Mouse (Mus musculus) small intestine, adult 2 months (tissue): ENCODE measurements at regions not wholly inside any gene's neighbourhood (a gene's known extent, or its start where the extent isn't known, plus 50 kb on each side); places are given as distances from the start of the nearest gene placed in this dataset.

Experiments used
- H3K27ac ChIP-seq: fragments of 200-500 bp; 2 replicates; pipeline ENCODE4 v1.5.1; 2012; ENCODE audit warnings: low read depth, low read length, control low read depth, inconsistent platforms; ENCODE audit not compliant: insufficient read depth
- H3K27me3 ChIP-seq: fragments of 200-500 bp; 2 replicates; pipeline ENCODE4 v1.6.1; 2012; ENCODE audit warnings: mild to moderate bottlenecking, moderate library complexity, low read length, inconsistent platforms; ENCODE audit not compliant: control insufficient read depth, insufficient read depth
- H3K36me3 ChIP-seq: fragments of 200-500 bp; 2 replicates; pipeline ENCODE4 v1.6.1; 2012; ENCODE audit warnings: mild to moderate bottlenecking, low read length, control low read depth, inconsistent platforms; ENCODE audit not compliant: control insufficient read depth, insufficient read depth
- H3K4me1 ChIP-seq: fragments of 200-500 bp; 2 replicates; pipeline ENCODE4 v1.6.1; 2012; ENCODE audit warnings: low read length, inconsistent platforms, mixed read lengths; ENCODE audit not compliant: control insufficient read depth, insufficient read depth, insufficient read length
- H3K4me3 ChIP-seq: fragments of 200-500 bp; 2 replicates; pipeline ENCODE4 v1.5.1; 2012; ENCODE audit warnings: low read depth, mild to moderate bottlenecking, control low read depth, inconsistent platforms, low read length, moderate library complexity
- CTCF ChIP-seq: fragments of 200-500 bp; IDR thresholded peaks from 2 replicates; pipeline ENCODE4 v1.5.1; 2012; ENCODE audit warnings: low read depth, mild to moderate bottlenecking, control low read depth, inconsistent platforms, low read length, moderate library complexity, mixed read lengths; ENCODE audit not compliant: insufficient replicate concordance, insufficient read length; ENCODE audit errors: extremely low read depth
- POLR2A ChIP-seq: fragments of 200-500 bp; IDR thresholded peaks from 2 replicates; pipeline ENCODE4 v1.6.1; 2012; ENCODE audit warnings: low read depth, mild to moderate bottlenecking, control low read depth, inconsistent platforms, low read length, moderate library complexity
- WGBS: fragments of 180-500 bp; shearing (Covaris S2); methylation state at CpG from one replicate; pipeline ENCODE4 v1.1.7; 2018; 5-methylcytosine and 5-hydroxymethylcytosine counted together

DNA sequence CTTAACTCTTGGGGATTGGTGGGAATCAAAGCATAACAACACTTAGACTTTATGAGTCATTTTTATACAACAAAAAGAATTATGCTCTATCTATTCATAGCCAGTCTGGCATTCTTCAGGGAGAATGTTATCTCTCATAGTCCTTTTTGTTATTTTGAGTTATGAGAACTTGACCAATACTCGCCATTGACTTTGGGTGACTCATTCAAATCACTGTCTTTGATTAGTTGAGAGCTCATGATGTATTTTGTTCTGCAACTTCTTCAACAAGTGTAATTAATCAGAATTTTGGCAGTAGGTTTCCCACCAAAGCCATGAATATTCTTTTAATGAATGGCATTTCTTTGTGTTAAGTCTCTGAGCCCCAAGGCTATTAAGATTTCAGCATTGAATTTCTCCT lies 139.6 kb downstream of the Ahr start:
- Histone ChIP-seq H3K4me1 (no peaks in the 10 kb centered on the region), H3K27ac (no peak overlapping the region), H3K4me3 (no peak overlapping the region), H3K36me3 (no peaks in the 10 kb centered on the region), H3K27me3 (no peaks in the 10 kb centered on the region)
- 77% methylated on average over 1 of the region's 1 CpGs for WGBS
- no peak for TF ChIP-seq CTCF
- no peak for TF ChIP-seq POLR2A

DNA sequence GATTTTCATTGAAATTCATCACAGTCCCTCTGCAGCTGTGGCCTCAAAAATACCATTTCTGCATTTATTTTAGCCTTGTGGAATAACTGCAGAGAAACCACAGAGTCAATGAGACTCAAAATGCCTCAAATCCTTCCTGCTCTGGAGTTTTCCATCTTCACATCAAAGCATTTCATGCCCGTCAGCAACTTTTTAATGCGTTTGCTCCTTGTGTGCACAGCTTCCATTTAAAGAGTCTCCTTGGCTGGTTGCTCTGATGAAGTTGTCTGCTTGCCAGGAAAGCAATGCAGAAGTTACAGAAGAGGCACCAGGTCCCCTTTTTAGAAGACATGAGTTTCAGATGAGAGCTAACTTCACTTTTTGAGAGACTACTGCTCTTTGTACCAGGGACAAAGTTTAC lies 142.7 kb downstream of the Ahr start:
- no peak overlapping the region for H3K4me3 ChIP-seq
- no peak overlapping the region for H3K27ac ChIP-seq
- H3K27me3 ChIP-seq, result no peaks in the 10 kb centered on the region
- WGBS, result 65% methylated on average over 2 of the region's 2 CpGs
- H3K36me3 ChIP-seq, result no peaks in the 10 kb centered on the region
- TF ChIP-seq CTCF (no peak), POLR2A (no peak)
- H3K4me1 ChIP-seq, result no peaks in the 10 kb centered on the region

GRCm38 (mm10) chr12:35390266-35390665 lies 144.6 kb downstream of the Ahr start:
- no peaks in the 10 kb centered on the region for H3K36me3 ChIP-seq
- H3K27ac ChIP-seq, result no peak overlapping the region
- no peak overlapping the region for H3K4me3 ChIP-seq
- WGBS, result 37% methylated on average over 1 of the region's 1 CpGs
- no peaks in the 10 kb centered on the region for H3K27me3 ChIP-seq
- H3K4me1 ChIP-seq, result no peaks in the 10 kb centered on the region
- no peak for TF ChIP-seq CTCF
- TF ChIP-seq POLR2A, result no peak

DNA sequence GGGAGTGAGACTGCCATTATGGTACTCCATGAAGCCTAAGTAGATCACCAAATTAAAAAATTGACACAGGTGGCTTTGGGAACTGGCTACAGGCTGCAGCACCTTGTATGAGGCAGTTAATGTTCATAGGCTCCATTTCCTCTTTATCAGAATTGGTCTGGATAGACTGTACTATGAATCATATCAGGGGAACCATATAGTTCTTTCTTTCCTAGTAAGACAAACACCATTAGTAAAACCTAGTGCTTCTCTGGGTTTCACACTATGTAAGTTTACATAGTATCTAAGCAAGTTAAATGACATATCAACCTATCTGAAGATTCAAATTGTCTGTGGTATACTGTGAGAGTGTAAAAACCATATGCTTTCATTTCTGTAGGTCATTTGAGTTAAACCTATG lies 145.0 kb downstream of the Ahr start:
- Histone ChIP-seq H3K4me3 (no peak overlapping the region), H3K27ac (no peak overlapping the region), H3K4me1 (no peaks in the 10 kb centered on the region), H3K36me3 (no peaks in the 10 kb centered on the region), H3K27me3 (no peaks in the 10 kb centered on the region)
- no peak for TF ChIP-seq POLR2A
- no peak for TF ChIP-seq CTCF

DNA sequence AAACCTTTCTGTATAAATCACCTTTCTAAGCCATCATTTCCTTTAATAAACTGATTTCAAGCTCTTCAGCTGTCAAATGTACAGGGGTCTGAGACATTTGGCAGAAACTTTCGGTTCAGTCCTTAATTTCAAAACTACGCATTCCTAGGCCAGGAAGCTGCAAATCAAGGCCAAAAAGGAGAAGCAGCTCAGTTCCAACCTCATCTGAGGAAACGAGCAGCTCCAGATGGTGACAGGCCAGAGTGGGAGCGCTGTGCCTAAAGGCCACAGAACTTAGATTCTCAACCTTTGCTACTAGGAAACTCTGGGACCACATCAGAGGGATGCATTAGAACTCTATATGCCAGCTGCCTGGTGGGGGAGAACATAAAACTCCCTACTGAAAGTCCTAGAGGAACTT lies 150.6 kb downstream of the Ahr start:
- Histone ChIP-seq H3K4me1 (no peaks in the 10 kb centered on the region), H3K4me3 (no peak overlapping the region), H3K36me3 (no peaks in the 10 kb centered on the region), H3K27me3 (no peaks in the 10 kb centered on the region), H3K27ac (no peak overlapping the region)
- WGBS, result 67% methylated on average over 4 of the region's 4 CpGs
- TF ChIP-seq POLR2A, result no peak
- TF ChIP-seq CTCF, result no peak

- 84% methylated on average over 3 of the region's 3 CpGs for WGBS
- Histone ChIP-seq H3K27me3 (no peaks in the 10 kb centered on the region), H3K36me3 (no peaks in the 10 kb centered on the region), H3K4me3 (no peak overlapping the region), H3K4me1 (no peaks in the 10 kb centered on the region), H3K27ac (no peak overlapping the region)
- TF ChIP-seq POLR2A (no peak), CTCF (no peak)
These were observed 157.6 kb downstream of the Ahr start for GRCm38 (mm10) chr12:35377266-35377665.

GRCm38 (mm10) chr12:35376365-35376764 lies 158.5 kb downstream of the Ahr start:
- TF ChIP-seq POLR2A (no peak), CTCF (no peak)
- no peaks in the 10 kb centered on the region for H3K36me3 ChIP-seq

GRCm38 (mm10) chr12:35357901-35358300 lies 176.9 kb downstream of the Ahr start:
- Histone ChIP-seq H3K4me3 (no peak overlapping the region), H3K4me1 (no peaks in the 10 kb centered on the region), H3K27ac (no peak overlapping the region), H3K27me3 (no peaks in the 10 kb centered on the region), H3K36me3 (no peaks in the 10 kb centered on the region)
- WGBS, result 82% methylated on average over 2 of the region's 2 CpGs
- no peak for TF ChIP-seq CTCF
- no peak for TF ChIP-seq POLR2A

More at GRCm38 (mm10) chr12:35376365-35376764, 158.5 kb downstream of the Ahr start:
- no peak overlapping the region for H3K27ac ChIP-seq
- no peaks in the 10 kb centered on the region for H3K27me3 ChIP-seq
- H3K4me3 ChIP-seq, result no peak overlapping the region
- H3K4me1 ChIP-seq, result no peaks in the 10 kb centered on the region
